Mouse (Mus musculus): ENCODE results near the gene Tmem234. TPM values are rescaled to one million over a fixed set of nuclear protein-coding genes. Genes with fewer than 3 reads are reported as not detected.
A peak's percentile ranks its signal among the peaks of the same experiment; 100 is the strongest.
"Not testable (repeated sequence)": the region's sequence is repeated elsewhere in the genome, so short reads cannot be mapped to it uniquely, and the experiment has no call there.

Gene Tmem234
- 180 and 186 TPM in 2 replicates for polyA plus RNA-seq (2015; fragmentation: Nextera tagmentation; extraction: Ambion mirVana)

DNA sequence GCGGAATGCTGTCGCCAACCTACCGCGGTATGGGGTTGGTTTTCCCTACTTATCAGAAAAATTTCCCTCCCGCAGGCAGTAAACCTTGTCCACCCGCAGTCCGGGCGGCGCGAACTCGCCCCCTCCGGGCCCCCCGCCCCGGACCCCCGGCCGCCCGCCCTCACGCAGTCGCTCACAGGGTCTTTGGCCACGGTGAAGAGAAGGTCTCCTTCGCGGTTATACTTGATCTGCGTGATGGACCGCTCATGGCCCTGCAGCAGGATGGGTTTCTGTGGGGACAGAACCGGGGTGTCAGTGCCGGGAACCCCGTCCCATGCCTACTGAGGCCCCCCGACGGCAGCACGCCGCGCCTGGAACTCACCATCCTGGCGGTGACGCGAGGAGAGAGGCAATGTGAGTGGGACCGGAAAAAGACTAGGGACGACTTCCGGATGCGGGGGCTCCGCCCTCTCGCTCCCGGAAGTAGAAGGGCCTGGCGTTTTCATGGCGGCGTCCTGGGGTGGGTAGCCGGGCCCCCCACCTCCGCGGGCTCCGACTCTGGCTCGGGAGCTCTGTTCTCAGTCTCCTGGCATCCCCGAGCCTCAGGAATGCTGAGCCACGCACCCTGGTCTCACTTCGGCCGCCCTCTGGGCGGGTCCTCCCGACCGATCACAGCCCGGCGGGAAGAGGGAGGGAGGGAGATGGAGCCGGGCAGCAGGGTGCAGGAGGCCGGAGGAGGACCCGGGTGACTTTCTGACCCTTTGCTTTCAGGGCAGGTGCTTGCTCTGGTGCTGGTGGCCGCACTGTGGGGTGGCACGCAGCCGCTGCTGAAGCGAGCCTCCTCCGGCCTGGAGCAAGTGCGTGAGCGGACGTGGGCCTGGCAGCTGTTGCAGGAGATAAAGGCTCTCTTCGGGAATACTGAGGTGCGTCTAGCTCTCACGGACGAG, at the start of gene Tmem234, which contains the start of gene Eif3i:
Tmem234 (plus strand) TSS at position 436 of the 926 bp plus-strand sequence.
Eif3i (minus strand) TSS at position 416 of the 926 bp plus-strand sequence.
- H3K27me3 ChIP-seq (replicated peaks; ENCODE audit: control insufficient read depth, insufficient read depth, low read length) = no peaks in the 10 kb centered on the region

DNA sequence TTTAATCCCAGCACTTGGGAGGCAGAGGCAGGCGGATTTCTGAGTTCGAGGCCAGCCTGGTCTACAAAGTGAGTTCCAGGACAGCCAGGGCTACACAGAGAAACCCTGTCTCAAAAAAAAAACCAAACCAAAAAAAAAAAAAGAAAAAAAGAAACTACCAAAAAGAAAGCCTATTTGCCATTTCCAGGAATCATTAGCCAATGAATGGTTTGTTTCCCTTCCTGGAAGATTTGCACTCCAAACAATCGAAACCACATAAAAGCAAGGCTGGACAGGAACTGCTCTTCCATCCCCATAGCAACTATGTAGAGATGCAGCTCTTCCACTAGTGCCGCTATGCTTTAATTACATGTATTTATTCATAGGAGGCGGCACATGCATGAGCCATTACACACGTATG, 46.0 kb upstream of the Tmem234 start:
- not testable (repeated sequence) for H3K27me3 ChIP-seq (replicated peaks; ENCODE audit: control insufficient read depth, insufficient read depth, low read length); H3K4me3 ChIP-seq (ENCODE audit: low read length); ATAC-seq; H3K27ac ChIP-seq (ENCODE audit: low read length); H3K9ac ChIP-seq (ENCODE audit: low read depth, low read length); H3K9me3 ChIP-seq (ENCODE audit: control insufficient read depth, low read length); H3K4me2 ChIP-seq (ENCODE audit: low read depth, low read length); H3K36me3 ChIP-seq (ENCODE audit: control insufficient read depth, insufficient read depth, low read length)
- peaks cover 17% of the 10 kb centered on the region for H3K4me1 ChIP-seq (ENCODE audit: control insufficient read depth, insufficient read depth, low read length)
- 83% methylated on average over 5 of the region's 6 CpGs for WGBS

More for the DNA sequence above, at the start of gene Tmem234, which contains the start of gene Eif3i:
- Histone ChIP-seq H3K4me1 (ENCODE audit: control insufficient read depth, insufficient read depth, low read length) (peaks cover 22% of the 10 kb centered on the region), H3K9ac (ENCODE audit: low read depth, low read length) (peak within 1 kb of the TSS; percentile 98), H3K9me3 (ENCODE audit: control insufficient read depth, low read length) (no peaks in the 10 kb centered on the region), H3K4me3 (ENCODE audit: low read length) (peak within 1 kb of the TSS; percentile 99), H3K4me2 (ENCODE audit: low read depth, low read length) (peak within 1 kb of the TSS; percentile 80), H3K36me3 (ENCODE audit: control insufficient read depth, insufficient read depth, low read length) (no peaks in the 10 kb centered on the region), H3K27ac (ENCODE audit: low read length) (peak within 1 kb of the TSS; percentile 68)
- WGBS = under 1% methylated on average over 72 of the region's 74 CpGs
- ATAC-seq = peak; percentile 94

DNA sequence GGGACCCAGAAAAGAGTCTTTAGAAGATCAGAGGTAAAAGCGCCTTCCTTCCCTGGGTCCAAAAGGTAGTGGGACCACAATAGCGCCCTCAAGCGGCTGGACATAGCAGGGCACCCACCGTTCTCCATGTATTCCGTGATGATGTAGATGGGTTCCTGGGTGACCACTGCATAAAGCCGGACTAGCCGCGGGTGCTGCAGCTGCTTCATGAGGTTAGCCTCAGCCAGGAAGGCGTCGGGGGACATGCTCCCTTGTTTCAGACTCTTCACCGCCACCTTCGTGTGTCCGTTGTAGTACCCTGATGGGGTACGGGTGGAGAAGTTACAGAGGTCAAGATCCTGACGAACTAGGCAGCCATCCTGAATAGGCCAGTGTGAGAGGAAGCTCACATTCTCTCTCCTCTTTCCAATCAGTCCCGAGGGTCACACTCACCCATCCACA, 45.0 kb upstream of the Tmem234 start:
- H3K27me3 ChIP-seq (replicated peaks; ENCODE audit: control insufficient read depth, insufficient read depth, low read length) = no peaks in the 10 kb centered on the region
- peak overlapping the region; percentile 89 for H3K4me2 ChIP-seq (ENCODE audit: low read depth, low read length)
- H3K36me3 ChIP-seq (ENCODE audit: control insufficient read depth, insufficient read depth, low read length) = no peaks in the 10 kb centered on the region
- H3K4me3 ChIP-seq (ENCODE audit: low read length) = peak overlapping the region; percentile 46
- peak; percentile 16 for ATAC-seq
- H3K9me3 ChIP-seq (ENCODE audit: control insufficient read depth, low read length) = no peaks in the 10 kb centered on the region
- H3K27ac ChIP-seq (ENCODE audit: low read length) = no peak overlapping the region
- 4% methylated on average over 16 of the region's 16 CpGs for WGBS
- H3K9ac ChIP-seq (ENCODE audit: low read depth, low read length) = peak overlapping the region; percentile 61
- peaks cover 17% of the 10 kb centered on the region for H3K4me1 ChIP-seq (ENCODE audit: control insufficient read depth, insufficient read depth, low read length)

DNA sequence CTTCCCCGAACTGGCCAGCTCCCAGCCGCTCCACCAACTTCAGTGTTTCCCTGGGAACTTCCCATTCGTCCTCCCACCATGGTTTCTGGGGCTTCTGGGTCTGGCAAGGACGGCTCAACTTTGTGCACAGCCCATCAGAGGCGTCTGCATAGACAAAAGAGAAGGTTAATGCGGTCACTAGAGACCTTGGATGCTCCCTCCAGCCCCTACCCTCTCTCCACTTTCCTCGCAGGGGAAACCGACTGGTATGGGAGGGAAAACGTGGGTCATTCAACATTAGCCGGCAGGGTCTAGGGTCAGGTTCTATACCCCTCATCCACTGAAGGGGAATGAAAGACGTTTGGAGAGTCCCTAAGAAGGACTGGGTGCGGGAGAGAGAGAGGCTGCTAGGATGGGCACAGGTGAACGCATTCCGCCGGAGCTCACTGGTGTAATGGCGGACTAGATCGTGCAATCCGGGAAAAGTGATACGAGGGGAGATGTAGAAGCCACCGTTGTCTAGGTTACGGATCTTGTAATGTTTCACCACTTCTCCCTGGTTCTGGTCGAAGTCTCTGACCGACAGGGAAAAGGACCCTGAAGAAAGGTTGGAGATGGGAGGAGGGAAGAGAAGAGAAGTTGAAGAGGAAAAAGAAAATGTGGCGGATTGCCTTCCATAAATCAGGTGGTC, 44.5 kb upstream of the Tmem234 start:
- peaks cover 17% of the 10 kb centered on the region for H3K4me1 ChIP-seq (ENCODE audit: control insufficient read depth, insufficient read depth, low read length)
- WGBS = 1% methylated on average over 24 of the region's 24 CpGs

DNA sequence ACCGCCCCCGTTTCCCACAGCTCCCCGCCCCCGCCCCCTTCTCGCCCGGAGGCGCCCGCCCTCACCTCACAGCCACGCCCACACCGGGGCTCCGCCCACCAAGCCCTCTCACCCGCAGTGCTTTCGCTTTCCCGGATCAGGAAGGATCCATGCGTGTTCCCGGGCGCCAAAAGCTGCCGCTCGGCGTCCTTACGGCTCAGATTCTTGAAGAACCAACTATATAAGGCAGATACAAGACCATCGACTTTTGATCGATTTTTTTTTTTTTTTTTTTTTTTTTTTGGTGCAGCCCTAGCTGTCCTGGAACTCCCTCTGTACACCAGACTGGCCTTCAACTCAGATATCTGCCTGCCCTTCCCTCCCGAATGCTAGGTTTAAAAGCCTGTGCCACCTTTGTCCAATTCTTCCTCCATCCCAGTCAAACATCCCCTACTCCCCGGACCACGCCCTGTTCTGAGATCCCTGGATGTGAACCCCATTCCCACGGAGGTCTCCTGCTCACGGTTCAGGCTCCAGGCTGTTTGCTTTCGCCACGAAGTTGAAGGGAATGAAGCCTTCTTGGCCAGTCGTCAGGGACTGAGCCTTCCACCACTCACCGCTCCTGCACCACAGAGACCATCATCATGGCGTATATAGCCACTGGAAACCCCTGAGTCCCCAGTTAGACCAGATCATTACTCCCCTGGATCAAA, 43.8 kb upstream of the Tmem234 start:
- peaks cover 17% of the 10 kb centered on the region for H3K4me1 ChIP-seq (ENCODE audit: control insufficient read depth, insufficient read depth, low read length)
- no peaks in the 10 kb centered on the region for H3K27me3 ChIP-seq (replicated peaks; ENCODE audit: control insufficient read depth, insufficient read depth, low read length)
- peak overlapping the region; percentile 61 for H3K9ac ChIP-seq (ENCODE audit: low read depth, low read length)
- H3K9me3 ChIP-seq (ENCODE audit: control insufficient read depth, low read length) = no peaks in the 10 kb centered on the region
- no peaks in the 10 kb centered on the region for H3K36me3 ChIP-seq (ENCODE audit: control insufficient read depth, insufficient read depth, low read length)
- H3K4me3 ChIP-seq (ENCODE audit: low read length) = peak overlapping the region; percentile 46
- WGBS = 6% methylated on average over 33 of the region's 33 CpGs
- H3K4me2 ChIP-seq (ENCODE audit: low read depth, low read length) = peak overlapping the region; percentile 89
- H3K27ac ChIP-seq (ENCODE audit: low read length) = peak overlapping the region; percentile 33
- peak; percentile 89 for ATAC-seq

More for the DNA sequence above, 44.5 kb upstream of the Tmem234 start:
- Histone ChIP-seq H3K4me3 (ENCODE audit: low read length) (peak overlapping the region; percentile 46), H3K9ac (ENCODE audit: low read depth, low read length) (peak overlapping the region; percentile 61), H3K27me3 (replicated peaks; ENCODE audit: control insufficient read depth, insufficient read depth, low read length) (no peaks in the 10 kb centered on the region), H3K4me2 (ENCODE audit: low read depth, low read length) (peak overlapping the region; percentile 89), H3K9me3 (ENCODE audit: control insufficient read depth, low read length) (no peaks in the 10 kb centered on the region), H3K27ac (ENCODE audit: low read length) (0 out of 2 replicates have a peak overlapping the region, but pooled peaks have one; percentile 1), H3K36me3 (ENCODE audit: control insufficient read depth, insufficient read depth, low read length) (no peaks in the 10 kb centered on the region)
- peak; percentile 66 for ATAC-seq

DNA sequence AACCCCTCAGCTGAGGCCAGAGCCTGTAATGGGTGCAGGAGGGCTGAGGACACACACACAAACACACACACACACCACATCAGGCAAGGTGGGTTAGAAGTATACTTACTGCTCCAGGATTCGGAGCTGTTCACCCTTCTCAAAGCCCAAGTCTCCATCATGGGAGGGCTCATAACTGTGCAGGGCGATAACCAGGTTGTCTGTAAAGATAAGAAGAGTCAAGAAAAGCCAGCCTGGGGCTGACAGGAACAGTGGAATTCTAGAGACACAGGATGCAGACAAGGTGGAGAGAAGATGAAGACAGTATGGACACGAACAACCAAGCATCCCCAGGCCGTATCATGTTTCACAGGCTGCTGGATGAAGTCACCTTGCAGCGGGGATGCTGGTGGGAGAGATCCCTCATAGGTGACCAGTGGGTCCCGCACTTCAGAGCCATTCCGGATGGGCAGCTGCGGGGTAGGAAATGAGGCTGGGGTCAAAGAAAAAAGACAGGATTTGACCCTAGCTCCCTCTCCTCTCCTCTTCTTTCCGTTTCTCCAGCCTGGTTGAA, 43.1 kb upstream of the Tmem234 start:
- no peak overlapping the region for H3K27ac ChIP-seq (ENCODE audit: low read length)
- no peaks in the 10 kb centered on the region for H3K36me3 ChIP-seq (ENCODE audit: control insufficient read depth, insufficient read depth, low read length)
- H3K4me1 ChIP-seq (ENCODE audit: control insufficient read depth, insufficient read depth, low read length) = peaks cover 17% of the 10 kb centered on the region
- H3K27me3 ChIP-seq (replicated peaks; ENCODE audit: control insufficient read depth, insufficient read depth, low read length) = no peaks in the 10 kb centered on the region
- peak overlapping the region; percentile 46; the same call in 1 of the 2 replicates for H3K4me3 ChIP-seq (ENCODE audit: low read length)
- peak overlapping the region; percentile 61 for H3K9ac ChIP-seq (ENCODE audit: low read depth, low read length)
- H3K4me2 ChIP-seq (ENCODE audit: low read depth, low read length) = peak overlapping the region; percentile 89
- H3K9me3 ChIP-seq (ENCODE audit: control insufficient read depth, low read length) = no peaks in the 10 kb centered on the region
- ATAC-seq = 0 out of 2 replicates have a peak, but pooled peaks have one; percentile 5
- 68% methylated on average over 9 of the region's 9 CpGs for WGBS

DNA sequence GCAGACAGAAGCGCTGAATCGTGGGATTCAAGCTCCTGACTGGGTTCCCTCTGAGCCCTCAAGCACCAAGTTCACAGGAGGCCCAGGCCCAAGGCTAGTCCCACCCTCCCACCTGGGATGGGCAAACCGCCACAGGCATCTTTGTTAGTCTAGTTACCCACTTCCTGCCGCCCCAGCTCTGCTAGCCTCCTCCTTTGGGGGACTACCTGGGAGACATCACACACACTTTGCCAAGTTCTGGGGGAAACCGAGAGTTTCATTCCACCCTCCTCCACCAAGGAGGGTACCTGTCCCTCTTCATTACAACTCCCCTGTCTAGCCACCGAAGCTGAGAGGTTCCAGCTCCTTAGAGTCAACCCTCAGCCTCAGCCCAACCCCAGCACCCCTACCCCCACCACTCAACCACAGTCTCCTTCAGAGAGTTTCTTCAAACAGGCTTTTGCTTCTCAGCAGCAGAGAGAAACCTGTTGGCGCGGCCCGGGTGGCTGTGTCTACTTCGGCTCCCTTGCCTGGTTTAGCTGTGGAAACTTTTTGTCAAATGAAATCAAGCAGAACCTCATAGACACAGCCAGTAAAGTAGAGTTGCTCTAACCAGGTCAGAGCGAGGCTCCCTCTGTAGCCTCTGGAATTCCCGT, 42.0 kb upstream of the Tmem234 start:
- H3K4me2 ChIP-seq (ENCODE audit: low read depth, low read length) = no peak overlapping the region
- no peaks in the 10 kb centered on the region for H3K36me3 ChIP-seq (ENCODE audit: control insufficient read depth, insufficient read depth, low read length)
- H3K27me3 ChIP-seq (replicated peaks; ENCODE audit: control insufficient read depth, insufficient read depth, low read length) = no peaks in the 10 kb centered on the region
- H3K9me3 ChIP-seq (ENCODE audit: control insufficient read depth, low read length) = no peaks in the 10 kb centered on the region
- H3K27ac ChIP-seq (ENCODE audit: low read length) = no peak overlapping the region
- H3K4me1 ChIP-seq (ENCODE audit: control insufficient read depth, insufficient read depth, low read length) = peaks cover 20% of the 10 kb centered on the region
- H3K9ac ChIP-seq (ENCODE audit: low read depth, low read length) = no peak overlapping the region
- no peak overlapping the region for H3K4me3 ChIP-seq (ENCODE audit: low read length)
- no peak for ATAC-seq
- WGBS = 86% methylated on average over 12 of the region's 12 CpGs

DNA sequence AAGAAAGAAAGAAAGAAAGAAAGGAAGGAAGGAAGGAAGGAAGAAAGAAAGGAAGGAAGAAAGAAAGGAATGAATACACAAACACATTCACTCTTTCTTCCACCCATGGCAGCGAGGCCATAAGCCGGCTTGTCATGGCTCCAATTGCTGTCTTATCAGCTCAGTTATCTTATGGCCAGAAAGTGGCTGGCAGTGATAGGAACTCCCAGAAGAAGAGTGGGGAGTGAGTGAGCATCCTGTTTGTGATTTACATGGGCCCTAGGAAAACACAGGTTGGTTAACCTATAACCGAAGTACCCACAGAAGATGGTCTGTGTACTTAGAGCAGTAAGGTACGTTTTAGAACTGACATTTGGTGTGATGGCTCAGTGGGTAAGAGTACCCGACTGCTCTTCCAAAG, 39.3 kb upstream of the Tmem234 start:
- H3K4me1 ChIP-seq (ENCODE audit: control insufficient read depth, insufficient read depth, low read length) = peaks cover 14% of the 10 kb centered on the region
- H3K9me3 ChIP-seq (ENCODE audit: control insufficient read depth, low read length) = no peaks in the 10 kb centered on the region
- WGBS = 66% methylated on average over 5 of the region's 5 CpGs
- no peaks in the 10 kb centered on the region for H3K27me3 ChIP-seq (replicated peaks; ENCODE audit: control insufficient read depth, insufficient read depth, low read length)
- ATAC-seq = no peak
- H3K27ac ChIP-seq (ENCODE audit: low read length) = no peak overlapping the region
- H3K9ac ChIP-seq (ENCODE audit: low read depth, low read length) = no peak overlapping the region
- no peak overlapping the region for H3K4me3 ChIP-seq (ENCODE audit: low read length)
- no peak overlapping the region for H3K4me2 ChIP-seq (ENCODE audit: low read depth, low read length)
- H3K36me3 ChIP-seq (ENCODE audit: control insufficient read depth, insufficient read depth, low read length) = no peaks in the 10 kb centered on the region

All from intestine, embryonic 16.5 days (tissue).